Mouse (Mus musculus): ENCODE measurements around the gene Cfdp1. TPM values are rescaled to one million over a fixed set of nuclear protein-coding genes. Genes with fewer than 3 reads are reported as not detected.

The Cfdp1 gene
- total RNA-seq, 2 experiments from 2014 or later = 43.7 to 53.7 TPM

GRCm38 (mm10) chr8:111743792-111744696 lies 110.0 kb downstream of the Cfdp1 start, which contains the start of gene Bcar1:
Bcar1 (minus strand) TSS chr8:111743809.
- intact Hi-C loops (cut with DNase I) = loop anchor here (2.0 kb wide), 1 partner anchor 41 kb away; no protein-coding TSS in a partner anchor

GRCm38 (mm10) chr8:111743101-111743791 lies 110.8 kb downstream of the Cfdp1 start:
- intact Hi-C loops (cut with DNase I) = loop anchor here (2.0 kb wide), 1 partner anchor 42 kb away; no protein-coding TSS in a partner anchor
- peak; percentile 41 to 52 for DNase-seq

More at GRCm38 (mm10) chr8:111743792-111744696, 110.0 kb downstream of the Cfdp1 start, which contains the start of gene Bcar1:
- peak; percentile 88 to 89 for DNase-seq

- intact Hi-C loops (cut with DNase I) = loop anchor here (2.0 kb wide), 1 partner anchor 42 kb away; no protein-coding TSS in a partner anchor
- DNase-seq = peak; percentile 59 to 62
Observed at GRCm38 (mm10) chr8:111742261-111743037, 111.6 kb downstream of the Cfdp1 start.

DNA sequence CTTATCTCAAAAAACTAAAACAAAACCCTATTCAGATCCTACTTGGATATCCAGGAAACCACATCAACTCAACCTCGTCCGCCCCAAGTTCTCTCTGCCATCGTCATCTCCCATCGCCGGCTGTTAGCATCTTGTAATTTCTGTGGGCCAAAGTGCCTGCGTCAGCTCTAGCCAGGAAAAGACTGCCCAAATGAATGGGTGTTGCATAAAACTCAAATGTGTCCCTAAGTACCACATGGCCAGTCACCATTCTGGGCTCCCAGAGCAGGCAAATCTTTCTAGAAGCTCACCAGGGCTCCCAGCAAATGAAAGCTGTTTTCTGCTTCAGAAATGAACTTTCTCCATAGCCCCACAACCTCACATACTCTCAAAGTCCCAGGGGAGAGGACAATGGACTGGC lies 112.5 kb downstream of the Cfdp1 start:
- intact Hi-C loops (cut with DNase I) = no loop called here
- peak; percentile 24 to 38 for DNase-seq

- intact Hi-C loops (cut with DNase I) = no loop called here
- peak; percentile 63 to 68 for DNase-seq
Observed at GRCm38 (mm10) chr8:111740994-111741393, 113.1 kb downstream of the Cfdp1 start.

- DNase-seq = peak in 1 of 2 experiments; percentile 70
- intact Hi-C loops (cut with DNase I) = no loop called here
Observed at GRCm38 (mm10) chr8:111740301-111740711, 113.8 kb downstream of the Cfdp1 start.

- intact Hi-C loops (cut with DNase I) = loop anchor here (5.0 kb wide), 1 partner anchor 73 kb away; no protein-coding TSS in a partner anchor
- DNase-seq = no peak
Observed at GRCm38 (mm10) chr8:111739604-111740003, 114.5 kb downstream of the Cfdp1 start.

DNA sequence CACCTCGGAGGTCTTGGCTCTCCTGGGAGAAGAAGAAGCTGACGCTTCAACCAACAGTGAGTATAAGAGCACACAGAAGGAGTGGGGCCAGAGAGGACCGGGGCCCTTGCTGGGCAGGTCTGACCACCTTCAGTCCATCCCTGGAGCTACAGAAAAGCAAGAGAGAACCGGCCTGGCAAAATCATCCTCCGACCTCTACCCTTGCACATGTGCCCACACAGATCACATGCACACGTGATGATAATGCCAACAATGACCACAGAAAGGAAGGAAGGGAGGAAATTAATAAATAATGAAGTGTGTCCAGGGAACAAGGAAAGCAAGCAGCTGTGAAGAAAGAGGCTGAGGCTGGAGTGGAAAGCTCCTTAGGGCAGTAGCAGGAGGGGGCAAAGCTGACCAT lies 115.2 kb downstream of the Cfdp1 start:
- DNase-seq = peak in 1 of 2 experiments; percentile 5

DNA sequence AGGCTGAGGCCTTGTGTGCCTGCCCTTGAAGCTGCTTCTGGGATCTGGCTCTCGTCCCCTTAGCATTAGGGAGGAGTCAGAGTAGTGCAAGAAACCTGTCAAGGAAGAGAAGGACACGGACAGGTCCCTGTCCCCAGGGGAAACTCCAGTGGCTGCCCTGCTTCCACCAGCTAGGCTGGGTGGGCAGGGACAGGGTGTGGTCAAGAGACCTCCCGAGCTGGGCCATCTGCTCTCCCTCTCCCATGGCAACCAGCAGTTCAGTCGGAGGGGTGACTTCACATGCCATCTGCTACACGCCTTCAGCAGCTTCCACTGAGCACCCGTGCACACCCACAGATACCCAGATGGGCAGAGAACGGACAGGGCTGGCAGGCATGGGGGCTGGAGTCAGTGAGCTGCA lies 117.8 kb downstream of the Cfdp1 start:
- intact Hi-C loops (cut with DNase I) = loop anchor here (5.0 kb wide), 1 partner anchor 76 kb away; no protein-coding TSS in a partner anchor
- DNase-seq = peak in 1 of 2 experiments; percentile 9

More for the DNA sequence above, 115.2 kb downstream of the Cfdp1 start:
- intact Hi-C loops (cut with DNase I) = loop anchor here (5.0 kb wide), 1 partner anchor 73 kb away; no protein-coding TSS in a partner anchor

GRCm38 (mm10) chr8:111735791-111736190 lies 118.3 kb downstream of the Cfdp1 start:
- intact Hi-C loops (cut with DNase I) = loop anchor here (5.0 kb wide), 1 partner anchor 77 kb away; no protein-coding TSS in a partner anchor
- no peak for DNase-seq

DNA sequence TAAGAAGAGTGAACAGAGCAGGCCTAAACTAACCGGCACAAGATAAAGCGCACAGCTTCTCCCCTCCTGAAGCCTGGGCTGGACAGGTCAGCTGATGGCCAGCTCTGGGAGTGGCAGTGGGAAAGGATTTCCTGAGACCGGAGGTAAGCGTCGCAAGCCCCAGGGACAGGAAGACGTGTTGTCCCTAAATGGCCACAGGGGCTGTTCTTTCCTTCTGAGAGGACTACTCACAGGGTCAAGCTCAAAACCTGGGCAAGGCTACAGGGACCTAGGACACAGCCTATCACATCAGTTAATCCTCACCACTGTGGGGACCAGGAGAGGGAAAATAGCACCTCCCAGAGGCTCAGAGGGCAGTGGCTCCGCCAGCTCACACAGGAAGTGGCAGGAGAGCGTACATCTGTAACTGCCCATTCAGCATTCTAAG lies 118.7 kb downstream of the Cfdp1 start:
- peak; percentile 60 to 61 for DNase-seq
- intact Hi-C loops (cut with DNase I) = loop anchor here (5.0 kb wide), 1 partner anchor 77 kb away; no protein-coding TSS in a partner anchor

DNA sequence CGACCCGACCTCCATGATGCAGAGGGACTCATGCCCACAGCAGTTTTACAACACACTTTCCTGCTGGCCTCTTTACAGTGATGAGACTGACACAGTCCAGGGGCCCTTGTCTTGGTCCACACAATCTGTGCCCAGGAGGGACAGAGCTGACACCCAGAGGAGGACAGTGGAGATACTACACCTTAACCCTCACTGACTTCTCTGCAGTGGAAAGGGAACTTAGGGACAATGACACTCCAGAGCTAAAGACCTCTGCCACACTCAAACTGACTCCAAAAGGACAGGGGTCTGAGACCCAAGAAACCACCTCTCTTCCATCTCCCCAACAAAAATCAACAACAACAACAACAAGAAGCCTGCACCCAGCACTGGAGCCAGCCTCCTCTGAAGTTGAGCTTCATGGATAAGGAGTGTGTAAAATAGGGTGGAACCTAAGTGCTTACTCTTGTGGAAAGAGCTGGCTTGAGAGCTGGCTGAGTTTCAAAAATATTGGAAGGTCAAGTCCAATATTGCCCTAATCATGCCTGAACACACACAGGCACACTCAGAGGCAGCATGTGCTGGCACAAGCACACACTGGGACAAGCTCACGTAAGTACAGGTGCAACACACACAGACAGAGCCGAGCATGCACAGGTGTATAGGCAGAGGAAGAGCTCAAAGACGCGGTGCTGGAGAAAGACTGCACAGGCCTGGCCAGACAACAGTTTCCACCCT lies 119.7 kb downstream of the Cfdp1 start:
- intact Hi-C loops (cut with DNase I) = no loop called here
- peak in 1 of 2 experiments; percentile 23 for DNase-seq

GRCm38 (mm10) chr8:111733581-111734243 lies 120.4 kb downstream of the Cfdp1 start:
- no peak for DNase-seq
- intact Hi-C loops (cut with DNase I) = no loop called here

GRCm38 (mm10) chr8:111732406-111733085 lies 121.5 kb downstream of the Cfdp1 start:
- DNase-seq = no peak
- intact Hi-C loops (cut with DNase I) = no loop called here

DNA sequence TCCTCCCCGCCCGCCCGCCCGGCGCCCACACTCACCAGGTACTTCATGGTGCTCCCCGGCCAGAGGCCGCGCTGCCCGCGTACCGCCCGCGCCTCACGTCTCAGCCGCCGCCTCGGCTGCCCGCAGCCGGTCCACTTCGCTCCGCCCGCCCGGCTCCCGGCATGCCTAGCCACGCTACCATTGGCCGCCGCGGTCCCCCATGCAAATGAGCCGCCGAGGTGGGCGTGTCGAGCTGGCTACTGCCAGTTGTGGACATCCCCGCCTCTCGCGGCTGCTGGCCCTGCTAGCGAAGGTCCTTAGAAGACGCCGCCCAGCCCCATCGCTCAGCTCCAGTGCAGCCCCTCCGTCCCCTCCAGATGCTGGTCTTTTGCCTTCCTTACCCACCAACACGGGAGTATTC lies 122.1 kb downstream of the Cfdp1 start:
- DNase-seq = peak; percentile 99
- intact Hi-C loops (cut with DNase I) = no loop called here

GRCm38 (mm10) chr8:111731231-111731977 lies 122.7 kb downstream of the Cfdp1 start:
- DNase-seq = peak in 1 of 2 experiments; percentile 60
- intact Hi-C loops (cut with DNase I) = no loop called here
